Mouse (Mus musculus): ENCODE measurements around the gene Atf7ip.

- peak; percentile 36; the same call in 1 of the 2 replicates for TF ChIP-seq CTCF (IDR thresholded peaks at IDR 0.05; ENCODE audit: low read depth, low read length)
- no peak for TF ChIP-seq POLR2A (IDR thresholded peaks at IDR 0.05; ENCODE audit: extremely low read depth, insufficient read depth, low read length)
These were observed 138.2 kb downstream of the Atf7ip start for GRCm38 (mm10) chr6:136644171-136644570.
